Mouse (Mus musculus) urinary bladder, adult 2 months (tissue): ENCODE results near the gene Xrcc5. TPM values are rescaled to one million over a fixed set of nuclear protein-coding genes. Genes with fewer than 3 reads are reported as not detected.

Experiments
- polyA plus RNA-seq: library from polyadenylated mRNA; depleted of rRNA; stranded (reverse); fragments of >200 nt; gene quantifications from 2 replicates; pipeline ENCODE4 v1.2.3, GENCODE M21; 2012; rRNA removed

Xrcc5 gene
- polyA plus RNA-seq, 1 experiment = 17.8 TPM

Other genes starting within 250 kb of the Xrcc5 start
- gene Mreg, start 95.1 kb upstream of the Xrcc5 start, polyA plus RNA-seq = 23.3 and 30.0 TPM in 2 replicates
- gene Pecr, start 23.1 kb upstream of the Xrcc5 start, polyA plus RNA-seq = 15.3 and 16.5 TPM in 2 replicates
- gene Tmem169, start 23.1 kb upstream of the Xrcc5 start, polyA plus RNA-seq = 0.15 and 0.21 TPM in 2 replicates
- 0.04 and 0.18 TPM in 2 replicates for gene March4, start 229.5 kb downstream of the Xrcc5 start, polyA plus RNA-seq